Mouse (Mus musculus) intestine, postnatal 0 days (tissue): ENCODE measurements at regions not wholly inside any gene's neighbourhood (a gene's known extent, or its start where the extent isn't known, plus 50 kb on each side); places are given as distances from the start of the nearest gene placed in this dataset.
A peak's percentile ranks its signal among the peaks of the same experiment; 100 is the strongest.

Experiments used
- ATAC-seq: fragments of 200-750 bp; cut with Nextera tagmentation; 2 replicates; pipeline ENCODE4 v1.8.0; 2017; ENCODE audit warnings: mild to moderate bottlenecking, moderate TSS enrichment, moderate library complexity
- H3K27ac ChIP-seq: fragments of 300-500 bp; sonication (generic); 2 replicates; pipeline ENCODE4 v1.5.1; 2014; ENCODE audit warnings: mild to moderate bottlenecking, low read depth, low read length, moderate library complexity
- H3K27me3 ChIP-seq: fragments of 300-500 bp; sonication (generic); replicated peaks from 2 replicates; pipeline ENCODE4 v1.6.1; 2014; ENCODE audit warnings: low read length, mixed read lengths; ENCODE audit not compliant: control insufficient read depth, insufficient read depth
- H3K36me3 ChIP-seq: fragments of 300-500 bp; sonication (generic); 2 replicates; pipeline ENCODE4 v1.6.1; 2014; ENCODE audit warnings: mild to moderate bottlenecking, moderate library complexity; ENCODE audit not compliant: control insufficient read depth, insufficient read depth
- H3K4me1 ChIP-seq: fragments of 300-500 bp; sonication (generic); replicated peaks from 2 replicates; pipeline ENCODE4 v1.6.1; 2014; ENCODE audit warnings: antibody characterized with exemption, low read length, mixed read lengths; ENCODE audit not compliant: control insufficient read depth, insufficient read depth
- H3K4me2 ChIP-seq: fragments of 300-500 bp; sonication (generic); replicated peaks from 2 replicates; pipeline ENCODE4 v1.6.1; 2014; ENCODE audit warnings: low read depth, mild to moderate bottlenecking, moderate library complexity
- H3K4me3 ChIP-seq: fragments of 300-500 bp; sonication (generic); 2 replicates; pipeline ENCODE4 v1.5.1; 2014; ENCODE audit warnings: low read depth, low read length
- H3K9ac ChIP-seq: fragments of 300-500 bp; sonication (generic); 2 replicates; pipeline ENCODE4 v1.6.1; 2014; ENCODE audit warnings: mild to moderate bottlenecking, low read depth, low read length
- H3K9me3 ChIP-seq: fragments of 300-500 bp; sonication (generic); 2 replicates; pipeline ENCODE4 v1.6.1; 2016; ENCODE audit warnings: mixed run types; ENCODE audit not compliant: control insufficient read depth
- CTCF ChIP-seq: sonication (generic); IDR thresholded peaks from 2 replicates; pipeline ENCODE4 v1.5.1; 2016; ENCODE audit warnings: low read depth, mild to moderate bottlenecking, control low read depth, antibody characterized with exemption, moderate library complexity
- WGBS: fragments of 180-500 bp; shearing (Covaris S2); extraction: QIAGEN DNeasy Blood & Tissue Kit; methylation state at CpG from one replicate; pipeline ENCODE4 v1.1.7; 2014; 5-methylcytosine and 5-hydroxymethylcytosine counted together

GRCm38 (mm10) chr12:54442408-54442807 is 214.0 kb downstream of the Sptssa start:
- Histone ChIP-seq H3K9me3 (no peaks in the 10 kb centered on the region), H3K9ac (no peak overlapping the region), H3K27ac (no peak overlapping the region), H3K36me3 (no peaks in the 10 kb centered on the region), H3K27me3 (no peaks in the 10 kb centered on the region), H3K4me3 (no peak overlapping the region), H3K4me1 (no peaks in the 10 kb centered on the region), H3K4me2 (no peak overlapping the region)
- no peak for TF ChIP-seq CTCF
- ATAC-seq, result no peak
- 78% methylated on average over 11 of the region's 11 CpGs for WGBS

GRCm38 (mm10) chr12:54440851-54441593 is 215.4 kb downstream of the Sptssa start:
- Histone ChIP-seq H3K36me3 (no peaks in the 10 kb centered on the region), H3K27me3 (no peaks in the 10 kb centered on the region), H3K9me3 (no peaks in the 10 kb centered on the region), H3K9ac (no peak overlapping the region), H3K4me3 (no peak overlapping the region), H3K27ac (no peak overlapping the region), H3K4me2 (no peak overlapping the region), H3K4me1 (no peaks in the 10 kb centered on the region)
- 71% methylated on average over 6 of the region's 6 CpGs for WGBS
- TF ChIP-seq CTCF, result no peak
- no peak for ATAC-seq

- Histone ChIP-seq H3K27ac (no peak overlapping the region), H3K4me2 (no peak overlapping the region), H3K9ac (no peak overlapping the region), H3K9me3 (no peaks in the 10 kb centered on the region), H3K27me3 (no peaks in the 10 kb centered on the region), H3K4me1 (no peaks in the 10 kb centered on the region), H3K4me3 (no peak overlapping the region), H3K36me3 (no peaks in the 10 kb centered on the region)
- no peak for ATAC-seq
- no peak for TF ChIP-seq CTCF
- 68% methylated on average over 4 of the region's 4 CpGs for whole genome bisulfite sequencing
These were observed 217.6 kb downstream of the Sptssa start for GRCm38 (mm10) chr12:54438793-54439192.

GRCm38 (mm10) chr12:54425236-54425635 is 221.6 kb upstream of the Egln3 start:
- H3K27me3 ChIP-seq, result no peaks in the 10 kb centered on the region
- H3K27ac ChIP-seq, result no peak overlapping the region
- H3K4me2 ChIP-seq, result no peak overlapping the region
- no peaks in the 10 kb centered on the region for H3K4me1 ChIP-seq
- 84% methylated on average over 6 of the region's 6 CpGs for WGBS
- ATAC-seq, result no peak
- no peak overlapping the region for H3K4me3 ChIP-seq
- no peaks in the 10 kb centered on the region for H3K9me3 ChIP-seq
- no peak overlapping the region for H3K9ac ChIP-seq
- no peak for TF ChIP-seq CTCF
- no peaks in the 10 kb centered on the region for H3K36me3 ChIP-seq

GRCm38 (mm10) chr12:54414829-54415228 is 211.2 kb upstream of the Egln3 start:
- no peak overlapping the region for H3K4me3 ChIP-seq
- H3K4me1 ChIP-seq, result no peaks in the 10 kb centered on the region
- 61% methylated on average over 1 of the region's 1 CpGs for WGBS
- H3K9me3 ChIP-seq, result no peaks in the 10 kb centered on the region
- no peak overlapping the region for H3K4me2 ChIP-seq
- peak; percentile 26; the same call in 1 of the 2 replicates for TF ChIP-seq CTCF
- no peak for ATAC-seq
- H3K27ac ChIP-seq, result no peak overlapping the region
- H3K36me3 ChIP-seq, result no peaks in the 10 kb centered on the region
- H3K27me3 ChIP-seq, result no peaks in the 10 kb centered on the region
- no peak overlapping the region for H3K9ac ChIP-seq

- H3K27ac ChIP-seq, result no peak overlapping the region
- 44% methylated on average over 5 of the region's 5 CpGs for WGBS
- no peaks in the 10 kb centered on the region for H3K36me3 ChIP-seq
- no peaks in the 10 kb centered on the region for H3K9me3 ChIP-seq
- H3K4me3 ChIP-seq, result no peak overlapping the region
- no peak for TF ChIP-seq CTCF
- H3K4me1 ChIP-seq, result no peaks in the 10 kb centered on the region
- ATAC-seq, result peak; percentile 53; the same call in 1 of the 2 replicates
- no peaks in the 10 kb centered on the region for H3K27me3 ChIP-seq
- no peak overlapping the region for H3K4me2 ChIP-seq
- no peak overlapping the region for H3K9ac ChIP-seq
These were observed 210.5 kb upstream of the Egln3 start for GRCm38 (mm10) chr12:54414201-54414600.
